Mouse (Mus musculus): Measurements from ENCODE around the gene Matn3. TPM values are rescaled to one million over a fixed set of nuclear protein-coding genes. Genes with fewer than 3 reads are reported as not detected.
A peak's percentile ranks its signal among the peaks of the same experiment; 100 is the strongest.

The Matn3 gene
- 1.4 and 1.9 TPM in 2 replicates for polyA plus RNA-seq (2015; fragmentation: Nextera tagmentation; extraction: Ambion mirVana)

DNA sequence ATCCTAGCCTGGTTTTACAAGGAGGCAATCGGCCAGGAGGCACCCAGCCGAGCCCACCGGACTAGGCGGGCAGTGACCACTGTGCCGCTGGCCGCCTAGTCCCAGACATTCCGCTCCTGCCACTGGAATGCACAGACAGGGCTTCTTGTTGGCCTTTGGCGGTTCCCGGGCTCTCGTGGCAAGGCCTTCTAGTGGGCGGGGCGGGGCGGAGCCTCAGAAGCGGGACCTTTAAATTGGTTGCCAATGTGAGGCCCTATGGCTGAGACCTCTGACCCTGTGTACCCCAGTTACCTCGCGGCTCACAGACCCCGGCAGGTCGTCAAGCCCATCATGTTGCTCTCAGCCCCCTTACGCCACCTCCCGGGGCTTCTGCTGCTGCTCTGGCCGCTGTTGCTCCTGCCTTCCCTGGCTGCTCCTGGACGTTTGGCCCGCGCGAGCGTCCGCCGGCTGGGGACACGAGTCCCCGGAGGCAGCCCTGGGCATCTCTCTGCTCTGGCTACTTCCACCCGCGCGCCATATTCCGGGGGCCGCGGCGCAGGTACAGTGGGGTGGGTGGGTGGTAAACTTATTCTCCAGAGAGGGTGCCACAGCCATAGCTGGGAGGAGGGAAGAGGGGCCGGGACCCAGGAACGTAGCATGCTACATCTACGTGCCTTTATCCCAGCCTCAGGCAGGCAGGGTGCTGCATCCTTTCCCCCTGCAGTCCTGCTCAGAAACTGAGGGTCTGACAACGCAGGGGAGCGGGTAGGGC, at the start of gene Matn3:
Gene Matn3, plus strand, starts transcription at position 216 of the 751 bp plus-strand sequence.
- peaks cover 20% of the 10 kb centered on the region for H3K27me3 ChIP-seq
- H3K27ac ChIP-seq (replicated peaks): no peak within 1 kb of the TSS
- no peaks in the 10 kb centered on the region for H3K9me3 ChIP-seq
- peak; percentile 80 for ATAC-seq (ENCODE audit: low read depth)
- H3K4me1 ChIP-seq (replicated peaks): peaks cover 12% of the 10 kb centered on the region
- H3K9ac ChIP-seq: peak within 1 kb of the TSS; percentile 74
- under 1% methylated on average over 42 of the region's 42 CpGs for WGBS
- peak within 1 kb of the TSS; percentile 97 for H3K4me2 ChIP-seq
- H3K36me3 ChIP-seq: no peaks in the 10 kb centered on the region
- peak within 1 kb of the TSS; percentile 47 for H3K4me3 ChIP-seq

DNA sequence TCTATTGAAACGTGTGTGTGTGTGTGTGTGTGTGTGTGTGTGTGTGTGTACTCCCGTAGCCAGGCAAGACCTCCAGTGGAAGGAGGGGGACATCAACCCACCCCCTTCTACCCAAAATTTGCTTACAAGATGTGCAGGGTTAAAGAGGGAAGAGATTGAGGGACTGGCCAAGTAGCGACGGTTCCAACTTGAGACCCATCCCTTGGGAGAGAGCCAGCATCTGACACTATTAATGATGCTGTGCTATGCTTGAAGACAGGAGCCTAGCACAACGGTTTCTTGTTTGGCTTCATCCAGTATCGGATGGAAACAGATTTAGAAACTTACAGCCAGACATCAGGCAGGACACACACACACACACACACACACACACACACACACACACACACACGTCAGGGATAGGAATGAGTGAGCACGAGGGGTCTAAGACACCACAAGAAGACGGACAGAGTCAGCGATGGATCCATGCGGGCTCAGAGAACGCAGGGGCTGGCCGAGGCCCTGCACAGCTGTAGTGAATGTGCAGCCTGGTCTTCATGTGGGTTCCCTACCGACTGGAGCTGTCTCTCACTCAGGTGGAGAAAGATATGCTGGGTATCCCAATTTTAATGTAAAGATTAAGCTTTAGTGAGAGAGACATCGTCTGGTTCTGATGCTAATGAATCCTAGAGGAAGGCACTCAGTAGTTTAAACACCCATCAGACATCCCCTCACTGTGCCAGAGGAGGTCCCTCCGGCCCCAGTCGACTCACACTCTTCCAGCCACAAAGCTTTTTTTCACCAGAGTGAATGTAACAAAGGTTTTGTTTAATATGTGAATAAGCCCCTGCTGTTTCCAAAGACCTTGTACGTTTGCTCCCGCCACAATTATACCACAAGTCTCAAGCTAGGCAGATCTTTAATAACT, 48.6 kb upstream of the Matn3 start:
- Histone ChIP-seq H3K9ac (no peak overlapping the region), H3K9me3 (no peaks in the 10 kb centered on the region), H3K27ac (replicated peaks) (no peak overlapping the region), H3K4me2 (no peak overlapping the region), H3K27me3 (no peaks in the 10 kb centered on the region), H3K36me3 (no peaks in the 10 kb centered on the region), H3K4me3 (no peak overlapping the region), H3K4me1 (replicated peaks) (peaks cover 24% of the 10 kb centered on the region)
- ATAC-seq (ENCODE audit: low read depth): peak; percentile 63
- WGBS: 49% methylated on average over 19 of the region's 19 CpGs

DNA sequence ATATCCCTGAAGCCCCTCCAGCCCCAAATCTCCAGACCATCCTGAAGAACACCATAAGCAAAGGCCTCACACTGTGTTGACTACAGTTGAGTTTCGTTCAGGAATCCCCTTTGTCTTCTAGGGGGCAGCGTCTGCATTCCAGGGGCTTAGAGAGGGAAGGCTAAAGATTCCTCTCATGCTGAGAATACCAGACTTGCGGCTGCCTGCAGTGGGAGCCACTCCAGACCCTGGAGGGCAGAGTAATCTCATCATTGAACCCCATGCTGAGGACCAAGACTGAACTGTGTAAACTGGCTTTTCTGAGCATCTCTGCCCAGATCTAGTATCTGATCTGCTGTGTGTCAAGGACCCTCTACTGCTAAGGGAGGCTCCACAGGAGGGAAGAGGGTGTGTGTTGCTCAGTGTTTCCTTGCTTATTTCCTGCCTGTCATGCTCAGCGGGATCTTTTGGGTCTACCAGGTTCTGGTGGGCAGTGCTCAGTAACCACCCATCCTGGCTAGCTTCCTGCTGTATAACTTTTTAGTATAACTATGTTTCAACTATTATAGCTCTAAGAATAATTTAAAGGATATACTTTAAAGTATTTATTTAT, 47.5 kb upstream of the Matn3 start:
- no peaks in the 10 kb centered on the region for H3K36me3 ChIP-seq
- 18% methylated on average over 4 of the region's 4 CpGs for WGBS
- H3K9me3 ChIP-seq: no peaks in the 10 kb centered on the region
- H3K4me1 ChIP-seq (replicated peaks): peaks cover 24% of the 10 kb centered on the region
- no peak overlapping the region for H3K4me2 ChIP-seq
- H3K27me3 ChIP-seq: no peaks in the 10 kb centered on the region
- peak overlapping the region; percentile 11; the same call in 1 of the 2 replicates for H3K27ac ChIP-seq (replicated peaks)
- H3K9ac ChIP-seq: no peak overlapping the region
- no peak overlapping the region for H3K4me3 ChIP-seq
- no peak for ATAC-seq (ENCODE audit: low read depth)

DNA sequence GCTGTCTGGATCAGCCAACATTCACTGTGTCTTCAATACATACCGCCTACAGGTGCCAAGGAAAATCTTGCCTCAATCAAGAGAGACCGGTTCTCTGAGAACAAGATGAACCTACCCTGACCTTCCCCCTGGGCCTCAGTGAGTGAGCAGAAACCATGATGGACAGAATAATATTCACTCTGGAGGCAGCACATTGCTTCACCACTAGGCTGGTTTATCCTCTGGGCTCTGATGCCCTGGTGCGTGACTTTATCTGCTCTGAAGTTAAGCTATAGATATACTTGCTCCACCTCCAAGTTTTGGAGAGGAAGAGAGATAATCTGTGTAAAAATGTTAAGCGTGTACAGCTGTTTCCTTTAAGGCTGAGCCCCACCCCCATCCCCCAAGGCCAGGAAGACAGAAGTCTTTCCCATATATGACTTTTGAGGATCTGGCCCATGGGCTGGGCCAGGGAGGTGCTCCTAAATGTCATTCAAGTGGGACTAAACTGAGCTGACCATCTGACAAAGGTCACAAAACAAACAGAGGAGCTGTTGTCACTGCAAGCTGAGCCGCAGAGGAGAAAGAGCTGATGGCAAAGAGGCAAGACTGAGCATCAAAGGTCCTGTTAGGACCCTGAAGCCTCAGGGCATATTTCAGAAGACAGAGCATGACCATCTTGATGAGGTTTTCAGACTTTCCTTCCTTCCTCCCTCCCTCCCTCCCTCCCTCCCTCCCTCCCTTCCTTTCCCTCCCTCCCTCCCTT, 46.6 kb upstream of the Matn3 start:
- 57% methylated on average over 5 of the region's 5 CpGs for WGBS
- Histone ChIP-seq H3K4me2 (no peak overlapping the region), H3K27me3 (no peaks in the 10 kb centered on the region), H3K9me3 (no peaks in the 10 kb centered on the region), H3K27ac (replicated peaks) (no peak overlapping the region), H3K9ac (no peak overlapping the region), H3K4me1 (replicated peaks) (peaks cover 24% of the 10 kb centered on the region), H3K36me3 (no peaks in the 10 kb centered on the region), H3K4me3 (no peak overlapping the region)
- ATAC-seq (ENCODE audit: low read depth): no peak

DNA sequence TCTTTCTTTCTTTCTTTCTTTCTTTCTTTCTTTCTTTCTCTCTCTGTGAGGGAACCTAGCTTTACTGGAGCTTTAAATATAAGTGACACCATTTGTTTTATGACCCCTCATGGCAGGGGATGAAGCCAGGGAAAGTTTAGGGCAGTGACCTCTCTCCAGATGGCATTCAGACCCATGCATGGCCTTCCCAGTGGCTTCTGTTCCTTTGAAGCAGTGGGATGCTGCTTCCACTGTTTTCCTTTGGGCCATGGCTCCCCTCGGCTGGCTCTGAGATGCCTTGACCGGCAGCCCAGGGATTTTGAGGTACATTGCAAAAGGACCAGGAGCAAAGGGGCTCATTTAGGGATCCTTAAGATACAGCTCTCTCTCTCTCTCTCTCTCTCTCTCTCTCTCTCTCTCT, 45.8 kb upstream of the Matn3 start:
- no peaks in the 10 kb centered on the region for H3K9me3 ChIP-seq
- ATAC-seq (ENCODE audit: low read depth): no peak
- H3K36me3 ChIP-seq: no peaks in the 10 kb centered on the region
- H3K9ac ChIP-seq: no peak overlapping the region
- no peak overlapping the region for H3K4me3 ChIP-seq
- peaks cover 24% of the 10 kb centered on the region for H3K4me1 ChIP-seq (replicated peaks)
- H3K27ac ChIP-seq (replicated peaks): no peak overlapping the region
- WGBS: 4% methylated on average over 2 of the region's 2 CpGs
- H3K4me2 ChIP-seq: no peak overlapping the region
- no peaks in the 10 kb centered on the region for H3K27me3 ChIP-seq

DNA sequence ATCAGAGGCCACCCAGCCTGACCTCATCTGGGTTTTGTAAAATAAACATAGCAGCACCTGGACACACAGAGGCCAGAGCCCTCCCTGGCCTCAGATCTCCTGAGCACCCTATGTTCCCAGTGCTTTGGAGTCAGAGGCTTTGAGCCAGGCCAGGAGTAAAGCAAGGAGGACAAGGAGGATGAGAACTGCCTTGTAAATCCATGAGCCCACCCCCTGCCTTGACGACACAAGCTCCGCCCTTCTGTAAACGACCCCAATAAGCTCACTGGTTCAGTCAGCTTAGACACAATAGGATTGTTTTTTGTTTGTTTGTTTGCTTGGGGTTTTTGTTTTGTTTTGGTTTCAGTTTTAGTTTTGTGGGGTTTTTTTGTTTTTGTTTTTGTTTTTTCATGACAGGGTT, 45.2 kb upstream of the Matn3 start:
- Histone ChIP-seq H3K27ac (replicated peaks) (no peak overlapping the region), H3K36me3 (no peaks in the 10 kb centered on the region), H3K4me1 (replicated peaks) (peaks cover 24% of the 10 kb centered on the region), H3K27me3 (no peaks in the 10 kb centered on the region), H3K9me3 (no peaks in the 10 kb centered on the region), H3K4me2 (no peak overlapping the region), H3K4me3 (no peak overlapping the region), H3K9ac (no peak overlapping the region)
- no peak for ATAC-seq (ENCODE audit: low read depth)
- WGBS: 17% methylated on average over 3 of the region's 3 CpGs

DNA sequence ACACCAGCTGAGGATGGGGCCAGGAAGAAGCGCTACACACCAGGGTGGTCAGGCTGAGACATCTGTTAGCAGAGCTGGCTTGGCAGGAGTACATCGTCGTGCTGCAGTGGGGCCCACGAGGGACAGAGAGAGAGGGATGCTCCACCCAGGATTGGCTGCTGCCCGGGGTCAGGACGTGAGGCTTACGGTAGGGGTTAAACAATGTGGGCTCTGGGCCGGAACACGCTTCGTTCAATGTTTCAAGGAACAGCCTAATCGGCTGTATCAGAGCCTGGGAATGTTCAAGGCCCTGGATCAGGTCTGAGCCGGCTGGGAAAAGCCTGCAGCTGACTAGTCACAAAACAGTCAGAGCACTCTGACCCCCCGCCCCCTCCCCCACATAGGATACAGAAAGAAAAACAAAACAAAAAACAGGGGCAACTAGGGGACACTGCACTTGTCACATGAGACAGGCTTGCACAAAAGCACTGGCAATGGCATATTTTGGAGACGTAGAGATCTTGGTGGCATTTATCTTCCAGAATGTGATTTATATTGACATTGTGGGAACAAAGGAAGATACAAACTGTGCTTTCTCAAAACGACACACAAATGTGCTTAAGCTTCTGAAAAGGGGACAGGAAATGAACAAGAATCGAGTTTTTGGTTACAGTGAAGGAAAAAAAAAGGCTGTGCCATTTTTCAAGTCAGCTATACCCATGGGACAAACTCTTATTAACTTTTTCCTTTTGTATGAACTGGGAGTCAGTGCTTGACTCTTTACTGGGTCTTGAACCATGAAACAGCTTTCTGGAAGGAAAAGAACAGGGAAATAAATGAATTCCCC, 34.7 kb upstream of the Matn3 start:
- ATAC-seq (ENCODE audit: low read depth): peak; percentile 77
- H3K9ac ChIP-seq: peak overlapping the region; percentile 63
- no peaks in the 10 kb centered on the region for H3K27me3 ChIP-seq
- WGBS: 5% methylated on average over 16 of the region's 16 CpGs
- no peaks in the 10 kb centered on the region for H3K9me3 ChIP-seq
- H3K4me2 ChIP-seq: peak overlapping the region; percentile 30
- peak overlapping the region; percentile 77 for H3K27ac ChIP-seq (replicated peaks)
- no peaks in the 10 kb centered on the region for H3K36me3 ChIP-seq
- H3K4me3 ChIP-seq: no peak overlapping the region
- H3K4me1 ChIP-seq (replicated peaks): peaks cover 28% of the 10 kb centered on the region

DNA sequence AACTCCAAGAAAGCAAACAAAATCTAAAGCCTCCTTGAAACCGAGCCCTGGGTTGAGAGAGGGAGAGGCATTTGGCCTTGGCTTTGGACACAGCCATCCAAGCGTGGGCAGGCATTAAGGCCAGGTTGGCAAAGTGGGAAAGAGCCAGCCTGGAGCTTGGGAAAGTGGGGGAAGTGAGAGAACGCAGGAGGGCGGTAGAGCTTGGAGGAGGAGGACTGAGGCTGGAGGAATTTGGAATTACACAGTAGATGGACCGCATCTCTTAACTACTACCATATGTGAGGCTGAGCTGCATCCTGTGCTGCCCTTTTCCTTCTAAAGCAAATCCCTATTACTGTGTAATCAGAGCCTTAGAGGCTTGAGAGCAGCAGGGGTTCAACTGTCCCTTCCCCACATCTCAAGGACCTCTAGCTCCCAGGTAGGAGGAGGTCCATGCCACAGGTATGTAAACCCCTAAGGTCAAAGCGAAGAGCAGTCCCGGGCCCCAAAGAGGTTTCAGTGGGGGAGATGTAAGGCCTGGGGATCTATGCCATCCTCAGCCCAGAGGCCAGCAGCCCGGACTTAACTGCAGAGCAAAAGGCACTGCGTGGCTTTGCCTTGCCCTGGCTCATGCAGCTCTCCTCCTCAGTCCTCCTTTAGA, 33.9 kb upstream of the Matn3 start:
- Histone ChIP-seq H3K9ac (no peak overlapping the region), H3K4me2 (no peak overlapping the region), H3K36me3 (no peaks in the 10 kb centered on the region), H3K4me3 (no peak overlapping the region), H3K4me1 (replicated peaks) (peaks cover 28% of the 10 kb centered on the region), H3K27me3 (no peaks in the 10 kb centered on the region), H3K9me3 (no peaks in the 10 kb centered on the region), H3K27ac (replicated peaks) (peak overlapping the region; percentile 77)
- 60% methylated on average over 9 of the region's 9 CpGs for WGBS
- ATAC-seq (ENCODE audit: low read depth): no peak

DNA sequence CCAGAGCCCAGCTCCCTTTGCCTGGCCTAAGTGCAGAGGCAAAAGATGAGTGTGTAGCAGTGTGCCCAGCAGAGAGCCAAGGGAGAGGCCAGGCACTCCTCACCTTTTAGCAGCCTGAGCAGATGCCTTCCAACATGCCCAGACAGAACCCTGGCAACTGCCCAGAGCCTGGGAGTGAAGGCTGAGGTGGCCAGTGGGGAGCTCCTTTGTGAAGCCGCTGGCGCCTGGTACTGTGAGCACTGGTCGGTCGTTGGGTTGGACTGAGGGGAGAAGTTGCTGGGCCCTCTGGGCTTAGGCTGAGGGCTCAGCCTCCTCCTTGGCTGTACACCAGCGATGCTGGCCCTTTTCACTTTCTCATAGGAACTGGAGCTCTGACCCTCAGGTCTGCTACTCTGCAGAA, 31.4 kb upstream of the Matn3 start:
- Histone ChIP-seq H3K9ac (no peak overlapping the region; the same call in 1 of the 2 replicates), H3K9me3 (no peaks in the 10 kb centered on the region), H3K27ac (replicated peaks) (peak overlapping the region; percentile 69), H3K4me2 (no peak overlapping the region), H3K36me3 (no peaks in the 10 kb centered on the region), H3K4me3 (no peak overlapping the region), H3K27me3 (no peaks in the 10 kb centered on the region), H3K4me1 (replicated peaks) (peaks cover 39% of the 10 kb centered on the region)
- WGBS: 37% methylated on average over 5 of the region's 5 CpGs
- peak; percentile 45 for ATAC-seq (ENCODE audit: low read depth)

DNA sequence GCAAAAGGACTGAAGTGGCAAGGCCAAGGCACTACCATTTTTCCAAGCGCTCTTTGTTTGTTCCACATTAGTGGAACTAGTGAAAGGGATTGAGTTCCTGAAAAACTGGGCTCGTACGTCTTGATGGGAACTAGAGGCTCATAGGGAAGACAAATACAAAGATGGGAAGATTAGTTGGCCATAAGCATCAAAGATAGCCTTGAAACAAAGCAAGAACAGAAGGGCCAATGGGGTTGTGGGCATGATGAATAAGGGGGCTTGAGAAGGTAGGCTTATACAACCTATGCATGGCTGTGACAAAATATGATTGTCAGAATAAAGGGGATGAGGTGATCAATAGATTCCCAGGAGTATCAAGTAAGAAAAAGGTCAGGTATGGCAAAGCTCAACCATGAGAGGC, 28.5 kb upstream of the Matn3 start:
- H3K9me3 ChIP-seq: no peaks in the 10 kb centered on the region
- WGBS: 95% methylated on average over 3 of the region's 3 CpGs
- H3K9ac ChIP-seq: no peak overlapping the region
- peaks cover 39% of the 10 kb centered on the region for H3K4me1 ChIP-seq (replicated peaks)
- no peak for ATAC-seq (ENCODE audit: low read depth)
- no peak overlapping the region for H3K4me3 ChIP-seq
- no peaks in the 10 kb centered on the region for H3K36me3 ChIP-seq
- H3K4me2 ChIP-seq: no peak overlapping the region
- H3K27ac ChIP-seq (replicated peaks): no peak overlapping the region
- no peaks in the 10 kb centered on the region for H3K27me3 ChIP-seq
